Comparison of ENCODE assay signal across 8 mouse cellular contexts in the genomic region with DNA sequence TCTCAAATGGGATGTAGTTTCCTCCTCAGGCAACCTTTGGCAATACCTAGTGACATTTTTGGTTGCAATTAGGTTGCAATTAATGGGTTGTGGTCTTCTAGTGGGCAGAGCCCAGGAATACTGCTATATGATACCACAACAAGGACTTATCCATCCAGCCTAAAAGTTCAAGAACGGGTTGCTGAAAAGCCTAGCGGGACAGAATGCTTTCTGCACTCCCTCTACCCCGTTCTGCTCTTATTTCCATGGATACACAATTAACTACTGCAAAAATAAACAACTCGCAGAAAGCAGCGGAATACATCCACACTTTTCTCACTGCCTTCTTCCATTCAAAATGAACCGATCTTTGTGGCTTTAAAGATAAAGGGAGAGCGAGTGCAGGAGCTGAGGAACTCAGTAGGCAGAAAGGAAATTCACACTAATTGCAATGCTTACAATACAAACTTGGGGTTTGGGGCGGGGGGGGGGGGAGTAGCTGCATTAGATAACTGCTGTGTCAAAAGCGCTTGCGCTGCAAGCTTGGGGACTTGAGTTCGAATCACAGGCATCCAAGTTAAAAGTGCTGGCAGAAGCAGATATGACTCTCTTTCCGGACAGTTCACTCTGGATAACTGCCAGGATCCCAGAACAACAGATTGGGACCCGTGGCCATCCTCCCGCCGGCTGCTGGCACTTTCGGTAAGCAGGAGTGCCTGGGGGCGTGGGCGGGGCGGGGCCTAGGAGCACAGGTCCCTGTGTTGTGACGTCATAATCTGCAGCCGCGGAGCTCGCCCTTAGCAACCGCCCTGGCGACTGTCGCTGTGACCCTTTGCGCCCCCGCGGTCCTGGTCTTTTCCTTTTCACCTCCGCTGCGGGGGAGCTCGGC. TPM values are rescaled to one million over a fixed set of nuclear protein-coding genes. Genes with fewer than 3 reads are reported as not detected.
DNase-seq lines count a peak whose midpoint lies in the region; ATAC-seq lines count a peak whose summit lies in the region.

TSS of gene Spata7 (plus strand) at position 766 of the 868 bp plus-strand sequence.

- no peaks in the 10 kb centered on the region for H3K27me3 ChIP-seq in intestine, embryonic 15.5 days (replicated peaks)

- intact Hi-C loops in gastrocnemius, postnatal 36 days (cut with DNase I) = no loop called here
- intact Hi-C loops in left cerebral cortex, postnatal 14 days (cut with DNase I) = loop anchor here (10.0 kb wide), 1 partner anchor 303 kb away; no protein-coding TSS in a partner anchor

- H3K4me3 ChIP-seq in intestine, embryonic 15.5 days (replicated peaks) = peak within 1 kb of the TSS; percentile 74

- H3K4me2 ChIP-seq in intestine, embryonic 15.5 days (replicated peaks) = peak within 1 kb of the TSS; percentile 68

- no peaks in the 10 kb centered on the region for H3K9me3 ChIP-seq in intestine, embryonic 15.5 days

- H3K36me3 ChIP-seq in intestine, embryonic 15.5 days = no peaks in the 10 kb centered on the region

- H3K4me1 ChIP-seq in intestine, embryonic 15.5 days (replicated peaks) = 0 out of 2 replicates have a peak, but pooled peaks cover 2% of the 10 kb centered on the region

- DNase-seq in adrenal gland, adult 8-10 months = peak; percentile 81
- peak; percentile 87 for DNase-seq in embryo, embryonic 11.5 days (ENCODE audit: low read depth, low spot score)
- DNase-seq in gastrocnemius, postnatal 36 days = peak; percentile 68 to 73
- DNase-seq in left cerebral cortex, postnatal 14 days (ENCODE audit: low spot score in 2 of 2) = peak; percentile 83 to 91
- DNase-seq in right cerebral cortex, postnatal 14 days = peak; percentile 82
- peak; percentile 66 for DNase-seq in urinary bladder, postnatal 25 days (ENCODE audit: low spot score)

- WGBS in intestine, embryonic 15.5 days = 3% methylated on average over 32 of the region's 32 CpGs

- peak within 1 kb of the TSS; percentile 63 for H3K9ac ChIP-seq in intestine, embryonic 15.5 days

- H3K27ac ChIP-seq in intestine, embryonic 15.5 days = peak within 1 kb of the TSS; percentile 37; the same call in 1 of the 2 replicates

- ATAC-seq in intestine, embryonic 15.5 days = peak; percentile 98
- ATAC-seq in megakaryocyte-erythroid progenitor cell, adult 5-6 weeks (replicated peaks; ENCODE audit: low FRiP score, low TSS enrichment, poor library complexity, severe bottlenecking) = peak; percentile 99

RNA-seq across cellular contexts. Expression of gene Spata7, which starts in this region (rescaled TPM):
- total RNA-seq in adrenal gland, adult 8-10 months (2022) = 10 to 100 TPM; 10.3 to 23.2 (median 14.0) TPM
- 1 to 10 TPM; 2.3 to 4.1 TPM for total RNA-seq in gastrocnemius, postnatal 36 days (2021)
- 9.4 and 10.8 TPM in 2 replicates for polyA plus RNA-seq in intestine, embryonic 15.5 days (2015; fragmentation: Nextera tagmentation; extraction: Ambion mirVana)
- total RNA-seq in left cerebral cortex, postnatal 14 days (2021) = 10 to 100 TPM; 32.6 to 32.8 TPM
- 8.7 and 21.2 TPM in 2 replicates for total RNA-seq in megakaryocyte-erythroid progenitor cell, adult 5-6 weeks (2014; fragmentation: Nextera tagmentation)
- total RNA-seq in megakaryocyte-erythroid progenitor cell, adult 5-6 weeks (2017) = 8.5 and 14.3 TPM in 2 replicates

Comparison
In these comparisons a context has a peak if more than half of its experiments do, and no peak if none do; other contexts are left out.
1. Peak in every context shown above with its lines: DNase-seq, ATAC-seq, H3K4me3 ChIP-seq and H3K27ac ChIP-seq.